10 mouse cellular contexts compared by ENCODE assay signal in the genomic region with DNA sequence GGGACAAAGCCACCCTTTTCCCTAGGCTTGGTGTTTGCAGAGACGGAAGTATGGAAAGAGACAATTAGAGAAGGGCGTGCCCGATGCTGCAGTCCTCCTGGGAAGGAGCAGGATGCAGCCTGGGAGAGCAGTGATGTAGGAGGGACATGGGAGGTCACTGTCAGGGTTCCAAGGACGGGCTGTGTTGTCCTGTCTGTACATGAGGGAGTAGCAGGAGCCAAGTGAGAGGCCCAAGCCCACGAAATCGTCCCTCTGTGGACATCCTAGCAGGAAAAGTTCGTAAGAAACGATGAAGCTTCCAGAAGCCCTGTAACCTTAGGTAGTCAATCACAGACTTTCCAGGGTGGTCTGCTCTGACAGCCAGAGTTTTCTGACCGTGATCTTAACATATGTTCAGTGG.
DNase-seq lines count a peak whose midpoint lies in the region; ATAC-seq lines count a peak whose summit lies in the region.
"Had no signal": no experiment of that assay in that cellular context is flagged by ENCODE, and none has a peak within 500 bp of the region (broad histone marks: within the 10 kb centered on the region; RNA-seq: fewer than 3 reads in every experiment).

No protein-coding gene starts in this region.

- no peaks in the 10 kb centered on the region for H3K9me3 ChIP-seq in kidney, embryonic 16.5 days (ENCODE audit: low read length)
- H3K9me3 ChIP-seq in stomach, embryonic 14.5 days (ENCODE audit: control insufficient read depth, low read depth, low read length) = no peaks in the 10 kb centered on the region; the same call in 1 of the 2 replicates

- H3K27ac ChIP-seq in kidney, embryonic 16.5 days (ENCODE audit: low read length) = peak overlapping the region; percentile 84
- peak overlapping the region; percentile 69 for H3K27ac ChIP-seq in stomach, embryonic 14.5 days (ENCODE audit: low read length)
- H3K27ac ChIP-seq: hindbrain, embryonic 12.5 days; limb, embryonic 12.5 days had no signal

- H3K4me2 ChIP-seq in kidney, embryonic 16.5 days (replicated peaks; ENCODE audit: low read depth, low read length) = 0 out of 2 replicates have a peak overlapping the region, but pooled peaks have one; percentile 10
- H3K4me2 ChIP-seq in stomach, embryonic 14.5 days (replicated peaks; ENCODE audit: low read depth, low read length) = no peak overlapping the region
- H3K4me2 ChIP-seq: hindbrain, embryonic 12.5 days; limb, embryonic 12.5 days had no signal

- 0 out of 2 replicates have a peak overlapping the region, but pooled peaks have one; percentile 32 for H3K9ac ChIP-seq in kidney, embryonic 16.5 days (replicated peaks; ENCODE audit: low read length)
- no peak overlapping the region for H3K9ac ChIP-seq in stomach, embryonic 14.5 days (replicated peaks; ENCODE audit: low read depth, low read length)
- H3K9ac ChIP-seq: hindbrain, embryonic 12.5 days; limb, embryonic 12.5 days had no signal

- H3K27me3 ChIP-seq in kidney, embryonic 16.5 days (ENCODE audit: insufficient read depth, low read length) = no peaks in the 10 kb centered on the region
- no peaks in the 10 kb centered on the region for H3K27me3 ChIP-seq in stomach, embryonic 14.5 days (ENCODE audit: control insufficient read depth, insufficient read depth, low read length)
- H3K27me3 ChIP-seq: hindbrain, embryonic 12.5 days had no signal

- ATAC-seq in kidney, embryonic 16.5 days (ENCODE audit: low FRiP score, low TSS enrichment) = peak; percentile 90
- ATAC-seq in stomach, embryonic 14.5 days (ENCODE audit: insufficient number of reproducible peaks, insufficient read depth, low FRiP score, low read depth) = peak; percentile 53; the same call in 1 of the 2 replicates
- no peak for ATAC-seq in erythroblast, adult 5-6 weeks (replicated peaks; ENCODE audit: low FRiP score, poor library complexity, severe bottlenecking)

- no peak overlapping the region for H3K4me3 ChIP-seq in kidney, embryonic 16.5 days (ENCODE audit: low read length)
- no peak overlapping the region for H3K4me3 ChIP-seq in stomach, embryonic 14.5 days (ENCODE audit: low read depth, low read length)
- H3K4me3 ChIP-seq: hindbrain, embryonic 12.5 days; limb, embryonic 12.5 days had no signal

- intact Hi-C loops in gastrocnemius, postnatal 36 days (cut with DNase I) = no loop called here
- intact Hi-C loops in left cerebral cortex, postnatal 10 days (cut with DNase I) = no loop called here

- no peaks in the 10 kb centered on the region for H3K36me3 ChIP-seq in kidney, embryonic 16.5 days (ENCODE audit: insufficient read depth, low read length)
- no peaks in the 10 kb centered on the region for H3K36me3 ChIP-seq in stomach, embryonic 14.5 days (ENCODE audit: control insufficient read depth, insufficient read depth, low read length)
- H3K36me3 ChIP-seq: hindbrain, embryonic 12.5 days; limb, embryonic 12.5 days had no signal

- 17% methylated on average over 9 of the region's 9 CpGs for WGBS in kidney, embryonic 16.5 days
- WGBS in stomach, embryonic 14.5 days = 25% methylated on average over 9 of the region's 9 CpGs

- peaks cover 29% of the 10 kb centered on the region for H3K4me1 ChIP-seq in kidney, embryonic 16.5 days (ENCODE audit: insufficient read depth, low read length)
- H3K4me1 ChIP-seq in stomach, embryonic 14.5 days (ENCODE audit: control insufficient read depth, insufficient read depth, low read length) = peaks cover 4% of the 10 kb centered on the region; the same call in 1 of the 2 replicates

- DNase-seq in adrenal gland, postnatal 14 days = peak; percentile 52
- DNase-seq in adrenal gland, adult 2 months = no peak
- peak; percentile 47 to 82 for DNase-seq in gastrocnemius, postnatal 36 days
- no peak for DNase-seq in left cerebral cortex, adult 18-20 months (ENCODE audit: low spot score in 2 of 2)
- no peak for DNase-seq in left cerebral cortex, postnatal 10 days (ENCODE audit: extremely low spot score in 1 of 2, low spot score in 2 of 2)

Comparison
In these comparisons a context has a peak if more than half of its experiments do, and no peak if none do; other contexts are left out.
1. DNase-seq: peak in adrenal gland, postnatal 14 days (single experiment) and gastrocnemius, postnatal 36 days (2 of 2); none in adrenal gland, adult 2 months (single experiment), left cerebral cortex, adult 18-20 months (0 of 2) and left cerebral cortex, postnatal 10 days (0 of 2).